Mouse (Mus musculus): ENCODE results near the gene Cldn19. TPM values are rescaled to one million over a fixed set of nuclear protein-coding genes. Genes with fewer than 3 reads are reported as not detected.

Cldn19 gene
- not detected for total RNA-seq (2023)

GRCm38 (mm10) chr4:119255351-119255750 lies at the start of gene Cldn19:
Gene Cldn19, plus strand, starts transcription at chr4:119255414.

GRCm38 (mm10) chr4:119218169-119218568 lies 37.0 kb upstream of the Cldn19 start, which contains the start of gene Tmem269:
Gene Tmem269, minus strand, starts transcription at chr4:119218217.

GRCm38 (mm10) chr4:119232410-119233255 lies 22.6 kb upstream of the Cldn19 start, which contains the start of the genes AU022252 and P3h1:
Gene AU022252, minus strand, starts transcription at chr4:119232712.
Gene P3h1, plus strand, starts transcription at chr4:119232915.

GRCm38 (mm10) chr4:119294415-119295133 lies 39.4 kb downstream of the Cldn19 start, which contains the start of gene Ybx1:
Gene Ybx1, minus strand, starts transcription at chr4:119294604.

Other genes starting within 250 kb of the Cldn19 start
- gene Slc2a1, start 146.7 kb upstream of the Cldn19 start, total RNA-seq (2023): 35.4 TPM
- 8.0 TPM for gene Zfp691, start 81.2 kb upstream of the Cldn19 start, total RNA-seq (2023)
- gene Ermap, start 65.4 kb upstream of the Cldn19 start, total RNA-seq (2023): 0.68 TPM
- gene Svbp, start 60.1 kb upstream of the Cldn19 start, total RNA-seq (2023): 17.3 TPM
- not detected for gene Tmem269, start 37.2 kb upstream of the Cldn19 start, total RNA-seq (2023)
- gene AU022252, start 22.7 kb upstream of the Cldn19 start, total RNA-seq (2023): 10.0 TPM
- 7.2 TPM for gene P3h1, start 22.5 kb upstream of the Cldn19 start, total RNA-seq (2023)
- 344 TPM for gene Ybx1, start 39.2 kb downstream of the Cldn19 start, total RNA-seq (2023)
- gene Ppih, start 65.1 kb downstream of the Cldn19 start, total RNA-seq (2023): 23.9 TPM
- gene Ccdc30, start 160.1 kb downstream of the Cldn19 start, total RNA-seq (2023): 5.3 TPM
- 7.7 TPM for gene Ppcs, start 167.0 kb downstream of the Cldn19 start, total RNA-seq (2023)
- 1.2 TPM for gene Zmynd12, start 167.4 kb downstream of the Cldn19 start, total RNA-seq (2023)
- 1.1 TPM for gene Rimkla, start 237.2 kb downstream of the Cldn19 start, total RNA-seq (2023)